Mouse (Mus musculus): ENCODE measurements around the gene Plxnb2.

DNA sequence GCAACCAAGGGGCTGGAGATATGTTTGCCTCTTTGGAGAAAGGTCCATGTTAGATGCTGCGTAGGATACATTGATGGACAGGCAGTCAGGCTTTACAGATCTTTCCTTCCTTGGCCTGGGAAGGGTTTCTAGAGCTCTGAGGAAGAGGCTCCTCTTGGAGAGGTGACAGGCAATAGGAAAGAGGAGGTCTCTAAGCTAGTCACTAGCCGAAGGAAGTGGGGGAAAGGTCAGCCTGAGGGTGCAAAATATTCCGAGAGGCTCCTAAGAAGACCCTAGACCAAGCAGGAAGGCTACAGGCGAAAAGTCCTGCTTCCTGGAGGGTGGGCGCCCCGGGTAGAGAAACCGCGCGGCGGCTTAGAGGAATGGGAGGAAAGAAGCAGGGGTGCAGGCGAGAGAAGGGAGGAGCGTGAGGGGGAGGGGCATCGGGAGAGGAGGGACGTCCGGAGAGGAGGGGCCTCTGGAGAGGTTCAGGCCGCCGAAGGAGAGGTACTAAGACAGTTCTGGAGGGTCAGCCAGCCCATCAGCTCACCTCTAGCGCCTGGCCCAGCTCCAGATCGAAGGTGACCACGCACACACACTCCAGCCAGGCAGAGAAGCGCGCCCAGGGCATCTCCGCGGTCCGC, 15.2 kb upstream of the Plxnb2 start:
- TF ChIP-seq CTCF (IDR thresholded peaks at IDR 0.05; ENCODE audit: control insufficient read depth, insufficient read depth, insufficient read length) = no peak
- no peak for TF ChIP-seq MYOD1 (IDR thresholded peaks at IDR 0.05; ENCODE audit: control insufficient read depth, insufficient read length, low read depth)
- no peak for TF ChIP-seq MAX (IDR thresholded peaks at IDR 0.05)
